Mouse (Mus musculus): ENCODE data around the gene Pelp1.

Gene Pelp1

DNA sequence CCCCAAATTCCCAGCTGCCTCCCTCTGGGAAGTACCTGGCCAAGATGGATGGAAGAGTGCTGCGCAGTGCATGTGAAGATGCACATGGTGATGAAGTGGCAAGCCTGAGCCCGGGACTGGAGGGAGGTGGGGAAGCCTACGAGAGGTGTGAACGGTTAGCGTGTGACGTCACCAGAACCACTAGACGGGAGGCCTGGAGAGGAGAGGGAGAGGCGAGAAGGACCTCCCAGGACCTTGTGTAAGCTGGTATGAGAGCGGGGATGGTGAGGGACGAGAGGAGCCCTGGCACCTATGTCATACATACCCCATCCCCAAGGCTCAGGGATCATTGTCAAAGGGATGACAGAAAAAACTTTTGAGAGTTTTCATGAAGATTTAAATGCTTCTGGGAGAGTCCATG is 64.8 kb downstream of the Pelp1 start:
- CTCF ChIA-PET: no interaction called here
